Mouse (Mus musculus): ENCODE results near the gene Ltb.

The Ltb gene

DNA sequence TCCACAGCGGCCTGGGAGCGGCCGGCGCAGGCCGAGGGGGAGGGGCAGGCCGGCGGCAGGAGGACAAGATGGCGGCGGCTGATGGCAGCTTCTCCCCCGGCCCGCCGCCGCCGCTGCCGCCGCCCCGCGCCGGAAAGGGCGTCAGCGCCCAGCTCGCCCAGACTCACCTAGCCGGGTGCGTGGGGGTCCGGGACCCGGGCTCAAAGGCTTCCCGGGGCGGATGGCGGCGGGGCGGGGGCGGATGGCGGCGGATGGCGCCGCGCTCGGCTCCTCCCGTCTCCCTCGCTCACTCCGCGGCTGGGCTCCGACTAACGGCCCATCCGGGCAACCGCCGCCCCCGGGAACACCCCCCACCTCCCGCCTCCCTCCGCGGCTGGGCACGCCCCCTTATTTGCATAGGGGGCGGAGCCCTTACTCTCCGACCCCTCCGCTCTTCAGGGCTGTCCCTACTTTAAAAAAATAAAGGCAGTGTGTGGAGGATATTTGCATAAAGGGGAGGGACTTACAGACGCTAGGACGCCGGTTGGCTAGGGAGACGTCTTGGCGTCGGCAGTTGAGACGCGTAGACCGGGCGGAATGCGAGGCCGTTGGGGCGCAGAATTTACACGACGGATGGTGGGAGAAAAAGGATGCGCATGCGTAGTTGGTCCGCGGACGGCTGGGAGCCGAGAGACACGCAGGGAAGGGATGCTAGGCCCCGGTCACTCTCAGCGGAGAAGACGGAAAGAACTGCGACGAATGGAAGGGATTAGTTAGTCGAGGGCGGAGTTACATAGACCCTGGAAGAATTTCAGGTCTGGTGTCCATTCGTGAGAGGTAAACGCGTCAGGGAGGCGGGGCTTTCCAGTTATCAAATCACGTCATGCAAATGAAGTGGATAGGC, 29.4 kb upstream of the Ltb start, which contains the start of gene Prrc2a:
Gene Prrc2a, minus strand, starts transcription at position 330 of the 883 bp plus-strand sequence.
- ATAC-seq (ENCODE audit: insufficient number of reproducible peaks, low FRiP score, low TSS enrichment): peak; percentile 83

DNA sequence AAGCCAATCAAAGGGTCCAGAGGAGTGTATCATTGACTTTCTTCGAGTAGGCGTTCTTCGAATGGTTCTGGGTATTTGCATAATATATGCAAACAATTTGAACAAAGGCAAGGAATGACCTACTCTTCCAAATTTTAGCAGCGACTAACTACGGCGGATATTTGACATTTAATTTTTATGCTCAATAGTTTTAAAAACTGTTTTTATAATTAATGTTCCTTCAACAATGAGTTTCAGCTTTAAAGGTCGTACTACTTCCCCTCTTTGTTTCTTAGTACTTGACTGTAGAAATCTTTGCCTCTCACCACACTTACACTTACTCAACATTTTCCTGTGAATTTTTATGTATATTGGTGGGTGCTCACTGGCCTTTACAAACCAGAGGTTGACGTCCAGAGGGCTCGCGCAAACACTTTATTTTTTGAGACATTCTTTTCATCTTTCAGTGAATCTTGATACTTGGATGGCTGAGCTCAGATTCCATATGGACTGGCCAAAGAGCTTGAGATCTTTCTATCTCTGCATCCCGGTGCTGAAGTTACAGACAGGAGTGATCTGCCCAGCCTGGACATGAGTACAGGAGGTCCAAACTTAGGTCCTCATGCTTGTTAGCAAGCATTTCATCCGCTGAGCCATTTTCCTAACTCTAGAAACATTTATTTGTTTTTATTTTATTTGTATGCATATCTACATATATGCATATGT, 28.6 kb upstream of the Ltb start:
- no peak for ATAC-seq (ENCODE audit: insufficient number of reproducible peaks, low FRiP score, low TSS enrichment)

DNA sequence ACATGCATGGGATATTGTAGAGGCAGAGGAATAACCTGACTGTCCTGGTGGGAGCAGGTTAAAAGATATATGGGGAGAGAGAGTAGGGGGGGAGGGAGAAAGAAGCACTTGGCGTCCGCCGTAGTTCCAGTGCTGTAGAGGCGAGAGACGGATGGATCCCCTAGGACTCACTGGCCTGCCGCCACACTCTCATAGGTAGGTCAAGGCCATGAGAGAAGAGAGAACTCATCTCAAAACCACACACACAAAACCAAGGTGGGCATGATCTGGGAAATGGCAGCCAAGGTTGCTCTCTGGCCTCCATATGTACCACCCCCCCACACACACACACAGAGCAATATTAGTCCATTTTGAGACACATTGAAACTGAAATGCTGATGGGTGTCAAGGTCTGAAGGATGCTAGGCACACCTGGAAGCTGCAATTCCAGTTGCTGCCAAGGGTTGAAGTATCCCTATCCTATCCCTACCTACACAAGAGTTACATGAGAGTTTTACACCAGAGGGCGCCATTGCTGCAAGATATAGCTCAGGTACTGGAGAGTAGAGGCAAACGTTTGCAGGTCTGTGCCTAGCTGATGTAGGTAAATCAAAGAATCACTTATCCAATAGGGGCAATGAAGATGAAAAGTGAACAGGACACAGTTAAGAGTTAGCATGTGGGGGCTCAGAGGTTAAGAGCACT, 27.7 kb upstream of the Ltb start:
- ATAC-seq (ENCODE audit: insufficient number of reproducible peaks, low FRiP score, low TSS enrichment): no peak

DNA sequence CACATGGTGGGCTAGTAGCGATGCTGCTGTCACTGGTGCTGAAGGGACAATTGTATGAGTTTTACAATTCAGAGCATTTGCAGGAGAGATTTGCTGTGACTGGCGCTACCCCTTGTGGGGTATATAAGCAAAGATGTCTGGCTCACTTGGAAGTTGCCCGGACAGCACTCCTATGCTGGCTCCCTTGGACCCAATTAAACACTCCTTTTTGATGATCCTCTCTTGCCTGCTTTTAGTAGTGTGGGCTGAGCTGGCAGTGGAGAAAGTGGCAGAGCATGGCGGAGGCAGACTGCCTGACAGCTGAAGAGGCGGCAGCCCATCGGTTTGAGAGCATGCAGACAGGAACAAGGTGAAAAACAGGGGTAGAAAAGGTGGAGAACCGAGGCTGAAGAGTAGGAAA, 26.4 kb upstream of the Ltb start:
- ATAC-seq (ENCODE audit: insufficient number of reproducible peaks, low FRiP score, low TSS enrichment): no peak

DNA sequence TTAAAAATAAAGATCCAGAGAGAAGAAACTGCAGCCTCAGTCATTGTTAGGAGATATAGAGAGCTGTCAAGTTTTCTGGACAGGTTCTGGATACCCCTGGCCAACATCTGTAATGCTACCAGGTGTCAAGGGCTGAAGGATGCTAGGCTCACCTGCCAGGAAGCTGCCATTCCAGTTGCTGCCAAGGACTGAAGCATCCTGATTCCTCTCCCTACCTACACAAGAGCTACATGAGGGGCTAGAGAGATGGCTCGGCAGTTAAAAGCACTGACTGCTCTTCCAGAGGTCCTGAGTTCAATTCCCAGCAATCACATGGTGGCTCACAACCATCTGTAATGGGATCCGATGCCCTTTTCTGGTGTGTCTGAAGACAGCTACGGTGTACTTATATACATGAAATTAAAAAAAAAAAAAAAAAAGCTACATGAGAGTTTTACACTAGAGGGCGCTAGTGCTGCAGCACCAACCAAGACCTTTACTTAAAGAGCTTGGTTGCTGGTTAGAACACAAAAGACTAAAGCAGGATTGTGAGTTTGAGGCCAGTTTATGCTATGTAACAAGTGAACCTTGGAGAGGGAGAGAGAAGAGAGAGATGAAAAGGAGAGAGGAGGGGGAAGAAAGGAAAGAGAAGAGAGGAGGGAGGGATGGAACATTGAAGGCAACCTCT, 25.6 kb upstream of the Ltb start:
- no peak for ATAC-seq (ENCODE audit: insufficient number of reproducible peaks, low FRiP score, low TSS enrichment)

DNA sequence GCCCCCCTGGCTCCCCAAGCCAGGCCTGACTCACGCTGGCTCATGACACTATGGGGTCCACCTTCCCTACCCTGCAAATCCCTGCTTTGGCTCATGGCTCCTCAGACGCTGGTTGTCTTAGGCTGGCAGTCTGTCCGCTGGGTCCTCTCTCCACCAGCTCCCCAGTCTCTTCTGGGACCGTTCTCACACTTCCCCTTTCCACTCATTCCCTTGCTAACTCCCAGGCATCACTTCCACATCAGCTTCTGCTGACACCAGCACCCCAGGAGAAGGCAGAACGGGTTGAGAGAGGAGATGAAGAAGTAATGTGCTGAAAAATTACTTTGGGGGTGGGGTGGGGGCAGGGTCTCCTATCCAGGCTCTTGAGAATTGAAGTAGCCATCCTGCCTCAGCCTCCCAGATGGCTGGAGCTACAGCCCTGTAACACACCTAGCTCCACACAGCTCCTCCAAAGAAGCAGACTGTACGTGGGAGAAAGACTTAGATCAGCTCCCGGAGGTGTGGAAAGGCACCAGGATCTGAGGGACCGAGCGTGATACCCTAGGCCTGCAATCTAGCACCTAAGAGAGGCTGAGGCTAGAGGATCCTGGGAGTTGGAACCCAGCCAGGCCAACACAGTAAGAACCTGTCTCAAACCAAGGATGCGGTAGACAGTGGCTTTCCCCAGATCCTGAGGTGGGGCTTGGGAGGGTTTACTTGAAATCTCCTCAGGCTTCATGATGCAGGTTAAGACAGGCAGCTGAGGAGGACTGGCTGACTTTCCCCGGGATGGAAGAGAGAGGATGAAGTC, 21.6 kb upstream of the Ltb start:
- no peak for ATAC-seq (ENCODE audit: insufficient number of reproducible peaks, low FRiP score, low TSS enrichment)

DNA sequence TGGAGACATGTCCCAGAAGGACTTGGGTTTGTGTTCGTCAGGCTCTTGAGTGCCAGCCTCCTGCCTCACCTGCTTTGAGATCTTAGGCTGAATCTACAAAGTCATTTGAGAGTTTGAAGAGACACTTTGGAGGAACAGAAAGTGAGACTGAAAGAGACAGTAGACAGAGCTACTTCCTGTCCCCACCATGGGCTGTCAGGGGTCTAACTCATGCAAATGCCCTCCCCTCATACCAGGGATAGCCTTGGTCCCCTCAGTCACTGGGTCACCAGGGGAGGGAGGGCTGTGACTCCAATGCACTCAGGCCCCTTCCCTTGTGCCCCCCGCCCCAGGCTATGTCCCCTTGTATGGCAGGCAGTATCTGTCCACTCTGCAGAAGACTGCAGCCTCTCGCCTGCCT, 20.9 kb upstream of the Ltb start:
- ATAC-seq (ENCODE audit: insufficient number of reproducible peaks, low FRiP score, low TSS enrichment): no peak

DNA sequence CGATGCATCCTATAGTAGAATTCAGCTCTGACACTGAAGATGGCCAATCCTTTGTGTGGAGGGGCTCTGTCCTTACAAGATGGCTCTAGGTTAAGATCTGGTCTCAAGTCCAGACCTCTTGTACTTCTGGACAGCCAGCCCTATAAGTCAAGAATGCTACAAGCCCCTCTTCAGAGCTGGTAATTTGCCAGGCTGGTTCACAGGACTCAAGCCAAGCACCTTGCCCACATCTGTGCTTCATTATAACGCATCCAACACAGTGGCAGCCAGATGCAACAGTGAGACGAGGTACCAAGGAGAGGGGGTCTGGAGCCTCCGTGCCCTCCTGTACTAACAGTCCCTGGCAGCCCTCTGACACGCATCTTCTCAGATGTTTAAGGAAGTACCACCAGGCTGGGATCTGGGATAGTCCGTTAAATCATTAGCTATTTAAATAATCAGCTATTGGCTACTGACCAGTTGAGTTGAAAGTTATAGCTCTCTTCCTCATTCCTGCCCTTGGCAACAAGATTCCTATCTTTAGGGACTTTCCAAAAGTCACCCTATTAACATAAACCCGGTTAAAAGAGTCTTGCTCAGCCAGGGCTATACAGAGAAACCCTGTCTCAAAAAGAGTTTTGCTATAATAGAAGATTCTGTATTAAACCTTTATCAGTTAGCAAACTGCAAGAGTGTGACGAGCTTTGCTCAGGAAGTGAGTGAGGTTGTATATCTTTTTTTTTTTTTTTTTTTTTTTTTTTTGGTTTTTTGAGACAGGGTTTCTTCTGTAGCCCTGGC, 19.9 kb upstream of the Ltb start:
- ATAC-seq (ENCODE audit: insufficient number of reproducible peaks, low FRiP score, low TSS enrichment): no peak

DNA sequence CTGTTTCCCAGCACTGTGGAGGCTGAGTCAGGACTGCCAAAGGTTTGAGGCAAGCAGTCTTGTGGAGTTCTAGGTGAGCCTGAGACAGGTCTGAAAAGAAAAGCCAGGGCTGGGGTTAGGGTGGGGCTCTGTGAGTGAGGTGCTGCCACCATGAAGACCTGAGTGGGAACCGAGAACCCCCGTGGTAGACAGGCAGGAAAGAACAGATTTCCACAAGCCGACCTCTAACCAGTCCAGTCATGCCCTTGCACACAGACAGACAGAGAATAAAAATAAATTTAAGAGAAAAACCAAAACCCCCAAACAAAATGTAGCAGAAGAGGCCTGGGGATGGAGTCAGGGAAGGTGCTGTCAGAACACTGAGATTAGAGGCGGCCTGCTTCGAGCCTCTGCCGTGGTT, 18.9 kb upstream of the Ltb start:
- ATAC-seq (ENCODE audit: insufficient number of reproducible peaks, low FRiP score, low TSS enrichment): no peak

DNA sequence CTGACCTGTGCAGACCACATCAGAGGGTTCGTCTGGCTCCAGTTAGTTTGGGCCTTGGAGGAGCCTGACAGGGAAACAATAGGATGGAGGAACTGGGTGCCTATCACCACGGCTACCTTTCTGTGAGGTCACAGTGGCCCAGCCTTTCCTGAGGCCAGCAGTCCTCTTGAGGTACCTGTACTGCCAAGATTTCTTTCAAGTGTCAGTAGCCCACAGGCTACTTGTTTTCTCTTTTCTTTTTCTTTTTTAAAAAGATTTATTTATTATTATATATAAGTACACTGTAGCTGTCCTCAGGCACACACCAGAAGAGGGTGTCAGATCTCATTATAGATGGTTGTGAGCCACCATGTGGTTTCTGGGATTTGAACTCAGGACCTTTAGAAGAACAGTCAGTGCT, 18.3 kb upstream of the Ltb start, which contains the start of gene Aif1:
Gene Aif1, minus strand, starts transcription at position 101 of the 400 bp plus-strand sequence.
- no peak for ATAC-seq (ENCODE audit: insufficient number of reproducible peaks, low FRiP score, low TSS enrichment)

DNA sequence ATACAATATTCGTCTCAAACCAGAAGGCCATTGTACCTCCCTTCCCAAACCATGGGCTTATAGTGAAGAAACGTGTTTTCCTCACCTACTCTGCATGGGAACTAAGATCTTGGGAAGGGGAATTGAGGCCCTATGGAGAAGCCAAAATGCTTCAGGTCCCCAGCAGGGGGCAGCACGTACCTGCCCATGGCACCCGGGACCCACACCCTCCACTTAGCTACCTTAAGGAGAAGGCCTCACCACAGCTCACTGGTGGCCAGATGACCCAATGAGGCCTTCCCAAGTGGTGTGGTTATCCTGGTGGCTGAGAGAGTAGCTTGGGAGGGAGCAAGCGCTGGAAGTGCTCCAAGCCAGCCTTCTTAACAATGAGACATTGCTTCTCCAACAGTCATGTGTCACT, 15.7 kb upstream of the Ltb start:
- ATAC-seq (ENCODE audit: insufficient number of reproducible peaks, low FRiP score, low TSS enrichment): no peak

DNA sequence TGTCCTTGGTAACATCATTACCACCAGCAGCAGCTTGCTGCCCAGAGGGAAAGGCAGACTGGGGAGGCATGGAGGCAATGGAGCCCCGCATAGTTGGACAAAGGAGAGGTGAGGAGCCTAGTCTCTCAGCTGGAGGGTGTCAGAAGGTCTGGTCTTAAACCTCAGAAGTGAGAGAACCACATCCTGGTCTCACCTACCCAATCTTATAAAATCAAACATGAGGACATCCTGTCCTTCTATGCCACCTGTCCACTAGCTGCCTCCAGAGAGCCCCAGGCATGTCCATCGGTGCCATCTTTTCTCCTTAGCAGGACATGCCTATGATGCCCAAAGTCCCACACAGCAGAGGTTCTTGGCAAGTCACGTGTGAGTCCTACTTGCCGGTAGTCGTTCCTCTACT, 14.1 kb upstream of the Ltb start:
- ATAC-seq (ENCODE audit: insufficient number of reproducible peaks, low FRiP score, low TSS enrichment): no peak

DNA sequence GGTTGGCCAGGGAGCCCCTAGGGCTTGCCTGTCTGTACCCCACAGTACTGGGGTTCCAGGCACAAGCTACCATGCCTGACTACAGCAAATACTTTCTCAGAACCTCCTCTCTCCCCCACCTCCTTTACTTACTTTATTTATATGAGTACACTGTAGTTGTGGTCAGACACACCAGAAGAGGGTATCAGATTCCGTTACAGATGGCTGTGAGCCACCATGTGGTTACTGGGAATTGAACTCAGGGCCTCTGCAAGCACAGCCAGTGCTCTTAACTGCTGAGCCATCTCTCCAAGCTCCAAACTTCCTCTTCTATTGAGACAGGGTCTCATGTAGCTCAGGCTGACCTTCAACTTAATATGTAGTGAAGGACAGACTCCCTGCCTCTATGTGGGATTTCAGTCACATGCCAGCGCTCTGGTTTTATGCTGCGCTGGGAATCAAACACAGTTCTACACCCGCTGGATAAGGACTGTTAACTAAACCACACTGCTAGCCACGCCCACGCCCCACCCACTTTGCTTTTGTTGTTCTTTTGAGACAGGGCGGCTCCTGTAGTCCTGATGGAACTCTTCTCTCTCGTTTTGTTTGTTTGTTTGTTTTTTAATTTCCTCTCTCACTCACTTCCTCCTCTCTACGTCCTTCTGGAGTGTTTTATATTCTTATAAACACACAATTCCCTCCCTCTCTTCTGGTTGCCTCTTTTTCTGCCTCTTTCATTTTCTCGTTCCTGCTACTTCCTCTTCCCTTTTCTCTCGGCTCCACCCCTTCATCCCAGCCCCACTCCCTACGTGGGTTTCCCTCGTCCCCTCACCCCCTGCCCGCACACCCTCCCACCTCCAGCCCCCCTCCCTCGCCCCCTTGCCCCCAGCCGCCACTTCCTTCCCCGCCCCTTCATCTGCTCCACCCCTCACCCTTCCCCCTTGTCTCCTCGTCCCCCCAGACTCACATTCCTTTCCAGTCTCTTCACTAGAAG, 8.3 kb upstream of the Ltb start:
- ATAC-seq (ENCODE audit: insufficient number of reproducible peaks, low FRiP score, low TSS enrichment): no peak

DNA sequence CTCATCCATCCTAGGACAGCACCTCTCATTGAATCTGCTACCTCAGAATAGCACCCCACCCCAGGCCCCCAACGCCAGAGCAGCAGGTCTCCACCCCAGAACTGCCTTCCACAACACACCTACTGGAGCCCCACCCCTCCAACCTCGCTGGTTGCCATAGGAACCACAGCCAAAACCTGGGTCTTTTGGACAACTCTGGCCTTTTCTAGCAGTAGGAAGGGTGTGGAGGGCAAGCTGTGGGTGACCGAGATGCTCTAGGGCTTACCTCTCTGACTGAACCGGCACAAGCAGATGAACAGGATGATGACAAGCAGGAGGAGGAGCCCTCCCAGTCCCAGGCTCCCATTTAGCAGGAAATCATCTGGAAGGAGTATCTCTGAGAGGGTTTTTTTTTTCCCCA, 7.6 kb upstream of the Ltb start:
- ATAC-seq (ENCODE audit: insufficient number of reproducible peaks, low FRiP score, low TSS enrichment): no peak

DNA sequence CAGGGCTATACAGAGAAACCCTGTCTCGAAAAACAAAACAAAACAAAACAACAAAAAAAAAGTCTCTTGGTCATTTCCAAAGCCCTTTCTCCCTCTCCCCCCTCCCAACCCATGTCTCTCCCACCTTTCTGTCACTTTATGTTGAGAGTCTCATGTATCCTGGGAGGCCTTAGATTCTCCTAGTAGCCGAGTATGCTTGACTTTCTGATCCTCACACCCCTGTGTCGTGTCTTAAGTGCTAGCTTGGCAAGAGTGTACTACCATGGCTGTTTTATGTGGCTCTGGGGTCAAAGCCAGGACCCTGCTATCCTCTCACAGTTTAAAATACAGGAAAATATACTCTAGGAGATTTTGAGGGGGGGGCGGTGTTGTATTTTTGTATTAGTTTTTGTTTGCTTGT, 6.9 kb upstream of the Ltb start:
- ATAC-seq (ENCODE audit: insufficient number of reproducible peaks, low FRiP score, low TSS enrichment): no peak

DNA sequence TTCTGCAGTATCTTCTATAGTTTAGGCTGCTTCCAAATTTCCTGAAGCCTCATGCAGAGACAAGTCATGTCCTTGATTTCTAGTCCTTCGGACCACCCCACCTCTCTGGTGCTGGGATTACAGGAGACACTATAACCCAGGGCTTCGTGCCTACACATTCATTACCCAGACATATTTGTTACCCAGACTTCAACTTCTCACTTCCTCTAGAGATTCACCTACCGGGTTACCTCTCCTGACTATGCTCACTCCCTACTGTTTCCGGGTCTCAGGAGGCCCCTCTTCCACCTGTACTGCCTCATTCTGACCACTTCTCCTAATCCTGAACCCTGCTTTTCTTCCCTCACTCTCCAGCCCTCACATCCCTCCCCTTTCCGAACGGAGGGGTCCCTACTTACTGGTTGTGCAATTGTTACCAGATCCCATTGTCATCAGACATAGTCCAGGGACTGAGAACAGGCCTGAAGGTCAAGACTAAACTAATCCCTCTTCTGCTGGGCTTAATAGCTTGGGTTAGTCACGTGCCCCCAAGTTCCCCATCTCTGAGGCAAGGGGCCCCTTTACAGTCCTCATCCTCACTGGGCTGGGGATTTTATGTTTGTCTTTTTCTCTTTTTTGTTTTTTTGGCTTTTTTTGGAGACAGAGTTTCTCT, 6.2 kb upstream of the Ltb start, which contains the start of gene Lst1:
Gene Lst1, minus strand, starts transcription at position 481 of the 652 bp plus-strand sequence.
- ATAC-seq (ENCODE audit: insufficient number of reproducible peaks, low FRiP score, low TSS enrichment): no peak

DNA sequence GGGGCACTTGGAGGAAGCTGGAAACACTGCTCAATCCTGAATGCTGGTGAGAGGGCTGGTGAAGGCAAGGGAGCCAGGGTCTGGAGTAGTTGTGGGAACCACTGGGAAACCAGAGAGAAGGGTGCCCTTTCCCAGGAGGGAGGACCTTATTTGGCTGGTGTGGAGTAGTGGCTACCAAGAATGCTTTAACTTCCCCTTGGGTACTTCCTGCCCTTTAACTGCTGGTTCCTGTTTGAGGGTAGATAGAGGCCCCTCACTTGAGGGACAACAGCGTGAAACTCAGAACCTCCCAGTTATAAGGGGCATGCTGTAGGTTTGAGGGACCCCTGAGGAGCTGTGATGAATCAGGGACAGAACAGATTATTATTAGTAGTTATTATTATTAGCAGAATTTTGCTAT, 5.1 kb upstream of the Ltb start:
- ATAC-seq (ENCODE audit: insufficient number of reproducible peaks, low FRiP score, low TSS enrichment): no peak

Measured in cerebellum, adult (tissue).